Mouse (Mus musculus) bone marrow, adult 2 months (tissue): ENCODE measurements at regions not wholly inside any gene's neighbourhood (a gene's known extent, or its start where the extent isn't known, plus 50 kb on each side); places are given as distances from the start of the nearest gene placed in this dataset.

Experiments
- H3K27ac ChIP-seq: fragments of 200-500 bp; 2 replicates; pipeline ENCODE4 v1.5.1; 2012; ENCODE audit warnings: low read depth, mild to moderate bottlenecking, control low read depth, inconsistent platforms, low read length; ENCODE audit not compliant: control insufficient read depth, poor library complexity, insufficient read depth
- H3K4me1 ChIP-seq: fragments of 200-500 bp; 2 replicates; pipeline ENCODE4 v1.6.1; 2011; ENCODE audit warnings: low read length; ENCODE audit not compliant: control insufficient read depth, insufficient read depth
- H3K4me3 ChIP-seq: fragments of 200-500 bp; replicated peaks from 2 replicates; pipeline ENCODE3; 2011; ENCODE audit warnings: mild to moderate bottlenecking, low read depth, low read length, control low read depth; ENCODE audit not compliant: control insufficient read depth
- CTCF ChIP-seq: fragments of 200-500 bp; IDR thresholded peaks from 2 replicates; pipeline ENCODE4 v1.5.1; 2011; ENCODE audit warnings: low read length, control low read depth; ENCODE audit not compliant: control insufficient read depth, insufficient read depth
- POLR2A ChIP-seq: fragments of 200-500 bp; IDR thresholded peaks from 2 replicates; pipeline ENCODE4 v1.6.1; 2011; ENCODE audit warnings: low read depth, mild to moderate bottlenecking, control low read depth, low read length, borderline replicate concordance; ENCODE audit not compliant: control insufficient read depth
- WGBS: fragments of 180-500 bp; shearing (Covaris S2); methylation state at CpG from one replicate; pipeline ENCODE4 v1.1.7; 2018; 5-methylcytosine and 5-hydroxymethylcytosine counted together

DNA sequence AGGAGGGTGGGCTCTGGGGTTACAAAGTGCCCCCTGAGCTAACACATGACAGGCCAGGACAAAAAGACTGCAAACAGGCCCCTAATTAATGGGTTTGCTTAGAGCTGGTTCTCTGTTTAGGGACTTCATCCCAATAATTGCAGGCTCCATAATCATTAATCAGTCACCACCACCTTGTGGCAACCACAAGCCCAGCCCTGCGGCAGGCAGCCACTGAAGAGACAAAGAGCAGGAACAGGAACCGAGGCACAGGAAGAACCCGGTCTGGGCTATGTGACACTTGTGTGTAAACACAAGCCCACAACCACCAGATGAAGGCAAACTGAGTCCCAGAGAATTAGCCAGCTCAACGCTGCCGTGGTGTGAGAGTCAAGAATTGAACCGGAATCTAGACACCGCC lies 114.1 kb upstream of the Pkdcc start:
- no peak overlapping the region for H3K27ac ChIP-seq
- 25% methylated on average over 7 of the region's 7 CpGs for WGBS
- H3K4me3 ChIP-seq = no peak overlapping the region
- H3K4me1 ChIP-seq = no peaks in the 10 kb centered on the region
- TF ChIP-seq POLR2A (no peak), CTCF (no peak)

DNA sequence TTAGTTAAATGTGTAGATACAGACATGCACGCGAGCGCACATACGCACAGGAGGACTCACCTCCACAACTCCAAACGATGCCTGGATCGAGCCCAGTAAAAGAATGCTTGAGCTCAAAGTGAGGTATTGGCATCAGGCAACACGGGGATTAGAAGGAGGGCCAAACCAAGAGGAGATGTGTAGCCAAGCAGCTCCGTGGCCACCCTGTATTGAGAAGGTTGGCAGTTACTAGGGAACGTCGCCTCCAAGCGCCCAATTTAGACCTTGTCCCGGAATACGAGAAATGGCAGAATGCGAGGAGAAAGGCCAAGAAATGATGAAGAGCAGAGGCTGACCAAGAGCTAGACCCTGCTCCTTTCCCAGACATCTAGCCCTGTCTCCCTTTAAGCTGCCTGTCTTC lies 113.3 kb upstream of the Pkdcc start:
- 87% methylated on average over 14 of the region's 14 CpGs for WGBS
- no peaks in the 10 kb centered on the region for H3K4me1 ChIP-seq
- no peak overlapping the region for H3K27ac ChIP-seq
- no peak overlapping the region for H3K4me3 ChIP-seq
- no peak for TF ChIP-seq CTCF
- TF ChIP-seq POLR2A = no peak

DNA sequence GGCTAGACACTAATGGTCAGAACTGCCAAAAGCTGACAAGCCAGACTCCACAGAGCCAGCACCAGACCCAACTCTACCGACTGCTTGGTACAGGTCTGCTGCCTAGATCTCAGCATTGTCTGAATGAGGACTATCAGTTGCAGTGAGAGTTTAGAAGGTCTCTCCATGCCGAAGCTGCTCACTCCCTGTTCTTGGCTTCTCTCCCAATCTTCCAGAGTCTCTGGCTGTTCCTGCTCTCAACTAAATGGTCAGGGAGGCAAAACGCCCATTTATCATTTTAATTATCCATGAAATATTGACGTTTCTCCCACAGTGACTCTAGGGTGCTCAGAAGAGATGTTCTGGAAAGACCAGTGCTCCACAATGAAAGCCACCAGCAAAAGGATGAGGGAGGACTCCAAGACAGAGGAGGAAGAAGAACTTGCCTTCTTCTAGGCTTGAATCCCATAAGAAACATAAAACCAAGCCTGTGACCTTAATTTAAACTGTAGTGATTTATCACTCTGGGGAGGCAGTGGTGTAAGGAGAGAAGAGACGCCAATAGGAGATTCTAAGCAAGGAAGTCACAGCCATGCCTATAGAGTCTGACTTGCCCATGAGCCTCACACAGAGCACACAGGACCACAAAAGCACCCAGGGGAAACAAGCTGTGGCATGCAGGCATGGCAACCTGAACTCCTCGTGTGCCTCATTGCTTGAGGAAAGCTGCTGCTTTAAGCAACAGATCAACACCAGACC lies 112.2 kb upstream of the Pkdcc start:
- WGBS = 68% methylated on average over 6 of the region's 6 CpGs
- TF ChIP-seq POLR2A (no peak), CTCF (no peak)
- H3K27ac ChIP-seq = no peak overlapping the region
- H3K4me3 ChIP-seq = no peak overlapping the region
- no peaks in the 10 kb centered on the region for H3K4me1 ChIP-seq

DNA sequence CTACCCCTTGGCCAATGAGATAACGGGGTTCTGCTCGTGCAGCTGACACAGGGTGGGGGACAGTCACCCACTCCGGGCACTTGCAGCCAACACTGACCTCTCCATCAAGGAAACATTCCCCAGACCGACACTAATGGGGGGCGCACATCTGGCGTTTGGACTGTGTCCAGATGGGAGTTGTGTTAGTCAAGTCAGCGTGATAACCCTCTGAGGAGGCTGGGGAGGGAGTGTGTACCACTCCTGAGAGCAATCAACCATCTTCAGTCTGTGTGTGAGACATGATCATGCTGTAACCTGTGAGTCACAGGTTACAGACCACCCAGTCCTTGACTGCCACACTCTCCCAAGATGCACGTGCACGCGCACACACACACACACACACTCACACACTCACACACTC lies 106.9 kb upstream of the Pkdcc start:
- Histone ChIP-seq H3K4me3 (no peak overlapping the region), H3K4me1 (no peaks in the 10 kb centered on the region), H3K27ac (no peak overlapping the region)
- TF ChIP-seq POLR2A (no peak), CTCF (no peak)
- 81% methylated on average over 10 of the region's 10 CpGs for WGBS

DNA sequence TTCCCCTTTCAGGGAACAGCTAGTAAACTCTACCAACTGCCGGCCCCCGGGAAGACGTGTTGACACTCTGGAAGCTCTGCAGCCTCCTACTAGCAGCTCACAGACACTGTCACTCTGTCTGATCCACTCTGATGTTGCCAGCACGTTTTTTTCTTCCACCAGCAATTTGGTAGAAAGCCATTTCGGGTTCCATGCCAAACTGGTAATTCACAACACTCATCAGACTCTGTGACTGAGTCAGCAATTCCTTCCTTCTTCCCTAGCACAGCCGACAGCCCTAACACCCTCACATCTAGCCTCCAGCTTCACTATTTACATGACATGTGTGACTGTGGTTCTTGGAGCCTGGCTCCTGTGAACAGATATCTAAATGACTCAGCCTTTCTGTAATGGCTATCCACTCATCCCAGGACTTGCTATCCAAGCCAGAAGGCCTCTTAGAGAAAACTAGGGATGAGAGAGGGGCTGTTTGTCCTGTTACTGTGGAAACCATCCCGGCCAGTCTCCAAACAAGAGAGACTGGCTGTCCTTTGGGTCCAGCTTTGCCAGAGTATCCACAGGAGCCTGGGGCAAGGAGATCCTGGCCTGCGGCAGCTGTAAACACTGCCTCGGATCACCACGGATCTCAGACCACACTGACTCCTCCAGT lies 105.2 kb upstream of the Pkdcc start:
- Histone ChIP-seq H3K27ac (no peak overlapping the region), H3K4me3 (no peak overlapping the region)
- 67% methylated on average over 10 of the region's 10 CpGs for WGBS

DNA sequence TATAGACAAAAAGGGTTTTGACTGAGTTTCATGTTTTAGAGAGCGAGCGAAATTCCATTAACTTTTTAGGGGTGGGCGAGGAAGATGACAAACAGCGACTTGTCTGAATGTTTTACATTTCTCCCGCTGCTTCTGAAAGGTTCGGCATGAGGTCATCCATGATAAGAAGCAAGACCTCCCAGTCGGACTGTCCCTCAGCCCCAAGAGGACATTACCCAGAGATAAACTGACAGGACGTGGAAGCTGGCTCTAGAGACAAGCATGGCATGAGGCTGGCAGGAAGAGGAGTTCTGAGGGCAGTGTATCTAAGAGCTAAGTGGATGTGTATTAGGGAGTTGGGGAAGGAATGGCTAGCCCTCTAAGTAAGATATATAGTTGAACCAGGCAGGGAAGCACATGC lies 104.5 kb upstream of the Pkdcc start:
- TF ChIP-seq CTCF = no peak
- TF ChIP-seq POLR2A = no peak
- 74% methylated on average over 8 of the region's 8 CpGs for WGBS
- Histone ChIP-seq H3K27ac (no peak overlapping the region), H3K4me3 (no peak overlapping the region), H3K4me1 (no peaks in the 10 kb centered on the region)

More for the DNA sequence above, 105.2 kb upstream of the Pkdcc start:
- TF ChIP-seq CTCF (no peak), POLR2A (no peak)
- no peaks in the 10 kb centered on the region for H3K4me1 ChIP-seq

DNA sequence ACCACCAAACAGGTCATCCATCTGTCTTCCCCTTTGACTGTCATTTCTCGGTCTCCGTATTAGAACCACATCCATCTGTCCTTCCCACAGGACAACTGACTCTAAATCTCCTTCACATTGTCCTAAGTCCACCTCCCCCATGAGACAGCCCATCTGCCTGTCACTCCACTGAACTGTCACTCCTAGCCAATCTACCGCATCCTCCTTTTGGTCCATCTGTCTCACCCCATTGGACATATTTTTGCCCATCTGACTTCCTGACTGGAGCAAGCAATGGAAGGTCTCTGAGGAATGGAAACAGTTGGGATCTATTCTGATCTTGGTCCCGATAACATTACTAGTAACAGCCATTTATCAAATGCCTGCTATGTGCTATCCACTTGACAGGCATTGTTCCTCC lies 99.9 kb upstream of the Pkdcc start:
- H3K4me3 ChIP-seq = no peak overlapping the region
- H3K4me1 ChIP-seq = no peaks in the 10 kb centered on the region
- H3K27ac ChIP-seq = no peak overlapping the region
- TF ChIP-seq CTCF (no peak), POLR2A (no peak)
- 80% methylated on average over 4 of the region's 4 CpGs for WGBS

DNA sequence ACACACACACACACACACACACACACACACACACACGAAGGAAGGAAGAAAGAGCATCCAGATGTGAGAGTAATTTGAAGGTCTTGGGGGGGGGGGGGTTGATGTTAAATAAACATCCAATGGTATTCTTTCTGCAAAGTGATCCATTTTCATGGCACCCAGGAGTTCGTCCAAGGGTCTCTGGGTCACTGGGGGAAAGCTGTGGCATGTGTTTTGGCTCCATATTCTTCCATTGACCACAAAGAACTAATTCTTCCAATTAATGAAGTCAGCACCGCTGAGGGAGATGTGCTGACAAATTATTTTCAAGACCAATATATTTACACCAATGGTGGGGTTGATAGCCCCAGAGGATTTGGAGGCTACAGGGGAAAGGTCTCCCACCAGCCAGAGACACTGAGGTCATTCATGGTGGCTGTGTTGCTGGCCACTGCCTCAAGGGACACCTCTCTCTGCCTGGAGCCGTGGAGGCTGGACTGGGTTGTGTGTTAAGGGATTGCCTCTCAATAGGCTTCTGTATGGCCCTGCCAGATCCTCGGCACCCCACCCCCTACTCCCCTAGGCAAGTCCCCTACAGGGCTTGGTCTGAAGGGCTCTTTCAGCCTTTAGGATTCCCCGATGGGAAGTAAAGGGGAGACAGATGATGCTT lies 99.1 kb upstream of the Pkdcc start:
- no peaks in the 10 kb centered on the region for H3K4me1 ChIP-seq
- no peak for TF ChIP-seq POLR2A
- TF ChIP-seq CTCF = no peak
- WGBS = 64% methylated on average over 6 of the region's 6 CpGs
- H3K27ac ChIP-seq = no peak overlapping the region
- H3K4me3 ChIP-seq = no peak overlapping the region
